Mouse (Mus musculus) E14TG2a.4 (cell line): Measurements from ENCODE around the gene Igbp1.

Source experiments
- H3K27me3 ChIP-seq: 2 replicates; pipeline ENCODE4 v1.6.1; 2014; ENCODE audit warnings: low read length, control low read depth; ENCODE audit not compliant: insufficient read depth
- H3K36me3 ChIP-seq: 2 replicates; pipeline ENCODE4 v1.6.1; 2014; ENCODE audit warnings: low read length, control low read depth; ENCODE audit not compliant: insufficient read depth
- H3K4me1 ChIP-seq: replicated peaks from 2 replicates; pipeline ENCODE4 v1.6.1; 2014; ENCODE audit warnings: low read depth, low read length, control low read depth
- H3K4me3 ChIP-seq: replicated peaks from 2 replicates; pipeline ENCODE4 v1.5.1; 2014; ENCODE audit warnings: mild to moderate bottlenecking, low read length
- H3K9me3 ChIP-seq: 2 replicates; pipeline ENCODE4 v1.6.1; 2014; ENCODE audit warnings: low read length, control low read depth
- CTCF ChIP-seq: conservative IDR thresholded peaks from 2 replicates; pipeline ENCODE4 v1.5.1; 2014; ENCODE audit warnings: low read length
- NANOG ChIP-seq: IDR thresholded peaks from 2 replicates; pipeline ENCODE4 v1.6.1; 2014; ENCODE audit warnings: borderline replicate concordance, low read length, mixed read lengths
- POU5F1 ChIP-seq: IDR thresholded peaks from 2 replicates; pipeline ENCODE4 v1.6.1; 2014; ENCODE audit warnings: low read length, borderline replicate concordance

Igbp1 gene

GRCm38 (mm10) chrX:100509921-100510320, 15.8 kb downstream of the Igbp1 start:
- no peaks in the 10 kb centered on the region for H3K9me3 ChIP-seq
- no peaks in the 10 kb centered on the region for H3K27me3 ChIP-seq
- no peaks in the 10 kb centered on the region for H3K4me1 ChIP-seq
- no peak for TF ChIP-seq POU5F1
- TF ChIP-seq CTCF: no peak
- TF ChIP-seq NANOG: no peak
- peaks cover 48% of the 10 kb centered on the region for H3K36me3 ChIP-seq
- H3K4me3 ChIP-seq: no peak overlapping the region

GRCm38 (mm10) chrX:100516683-100517082, 22.6 kb downstream of the Igbp1 start:
- H3K4me3 ChIP-seq: no peak overlapping the region
- H3K36me3 ChIP-seq: peaks cover 19% of the 10 kb centered on the region
- no peaks in the 10 kb centered on the region for H3K9me3 ChIP-seq
- TF ChIP-seq POU5F1 (no peak), CTCF (no peak), NANOG (no peak)
- H3K4me1 ChIP-seq: peaks cover 21% of the 10 kb centered on the region
- H3K27me3 ChIP-seq: no peaks in the 10 kb centered on the region

GRCm38 (mm10) chrX:100517626-100518025, 23.5 kb downstream of the Igbp1 start:
- H3K36me3 ChIP-seq: peaks cover 14% of the 10 kb centered on the region

GRCm38 (mm10) chrX:100518532-100518931, 24.4 kb downstream of the Igbp1 start:
- Histone ChIP-seq H3K4me3 (no peak overlapping the region), H3K36me3 (peaks cover 13% of the 10 kb centered on the region), H3K27me3 (no peaks in the 10 kb centered on the region), H3K4me1 (peaks cover 21% of the 10 kb centered on the region), H3K9me3 (no peaks in the 10 kb centered on the region)
- no peak for TF ChIP-seq NANOG
- no peak for TF ChIP-seq POU5F1
- no peak for TF ChIP-seq CTCF

More at GRCm38 (mm10) chrX:100517626-100518025, 23.5 kb downstream of the Igbp1 start:
- Histone ChIP-seq H3K4me1 (peaks cover 21% of the 10 kb centered on the region), H3K27me3 (no peaks in the 10 kb centered on the region), H3K9me3 (no peaks in the 10 kb centered on the region), H3K4me3 (no peak overlapping the region)
- TF ChIP-seq CTCF (no peak), POU5F1 (no peak), NANOG (no peak)

- H3K4me1 ChIP-seq: peaks cover 13% of the 10 kb centered on the region
- TF ChIP-seq CTCF (no peak), NANOG (no peak), POU5F1 (no peak)
- H3K9me3 ChIP-seq: no peaks in the 10 kb centered on the region
- H3K36me3 ChIP-seq: no peaks in the 10 kb centered on the region
- H3K4me3 ChIP-seq: no peak within 1 kb of the TSS
- no peaks in the 10 kb centered on the region for H3K27me3 ChIP-seq
These were observed 30.4 kb downstream of the Igbp1 start, which contains the start of gene Dgat2l6 for GRCm38 (mm10) chrX:100524471-100524870. Gene Dgat2l6, plus strand, starts transcription at chrX:100524838.

- no peaks in the 10 kb centered on the region for H3K4me1 ChIP-seq
- no peak overlapping the region for H3K4me3 ChIP-seq
- TF ChIP-seq POU5F1 (no peak), CTCF (no peak)
- H3K36me3 ChIP-seq: no peaks in the 10 kb centered on the region
- no peaks in the 10 kb centered on the region for H3K9me3 ChIP-seq
- H3K27me3 ChIP-seq: no peaks in the 10 kb centered on the region
These were observed 61.9 kb downstream of the Igbp1 start for GRCm38 (mm10) chrX:100556026-100556425.

GRCm38 (mm10) chrX:100565696-100566095, 71.6 kb downstream of the Igbp1 start:
- no peaks in the 10 kb centered on the region for H3K36me3 ChIP-seq
- no peaks in the 10 kb centered on the region for H3K4me1 ChIP-seq
- TF ChIP-seq NANOG (no peak), CTCF (no peak)
- no peak overlapping the region for H3K4me3 ChIP-seq
- H3K27me3 ChIP-seq: no peaks in the 10 kb centered on the region
- H3K9me3 ChIP-seq: no peaks in the 10 kb centered on the region
